Mouse (Mus musculus): ENCODE data around the gene Cdh20.

GRCm38 (mm10) chr1:104796146-104796545 lies 27.8 kb downstream of the Cdh20 start:
- TF ChIP-seq CTCF (IDR thresholded peaks at IDR 0.05; ENCODE audit: low read depth) (no peak), EP300 (IDR thresholded peaks at IDR 0.05; ENCODE audit: low read depth) (no peak)
